ENCODE assay signal across 18 mouse cellular contexts in the genomic region with DNA sequence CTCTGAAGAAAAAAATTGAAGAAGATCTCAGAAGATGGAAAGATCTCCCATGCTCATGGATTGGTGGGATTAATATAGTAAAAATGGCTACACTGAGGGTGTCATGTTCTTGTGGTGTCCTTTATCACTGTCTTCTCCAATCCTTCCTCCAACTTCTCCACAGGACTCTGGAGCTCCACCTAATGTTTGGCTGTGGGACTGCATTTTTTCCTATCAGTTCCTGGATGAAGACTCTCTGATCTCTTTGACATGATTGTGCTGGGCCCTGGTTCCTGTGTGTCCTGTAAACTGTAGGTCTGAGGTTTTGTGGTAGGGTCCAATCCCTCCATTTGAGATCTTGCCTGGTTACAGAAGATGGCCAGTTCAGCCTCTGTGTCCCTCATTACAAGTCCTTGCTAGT. TPM values are rescaled to one million over a fixed set of nuclear protein-coding genes. Genes with fewer than 3 reads are reported as not detected.
A peak's percentile ranks its signal among the peaks of the same experiment; 100 is the strongest.
DNase-seq lines count a peak whose midpoint lies in the region; ATAC-seq and TF ChIP-seq lines count a peak whose summit lies in the region.
"Not testable (repeated sequence)": the region's sequence is repeated elsewhere in the genome, so short reads cannot be mapped to it uniquely, and the experiment has no call there.
"Had no signal": no experiment of that assay in that cellular context is flagged by ENCODE, and none has a peak within 500 bp of the region (broad histone marks: within the 10 kb centered on the region; RNA-seq: fewer than 3 reads in every experiment).

No protein-coding gene starts in this region.

- not testable (repeated sequence) for H3K9ac ChIP-seq in CH12.LX (ENCODE audit: insufficient read depth, low read depth); kidney, postnatal 0 days (ENCODE audit: low read depth, low read length)

- not testable (repeated sequence) for H3K27me3 ChIP-seq in CH12.LX (replicated peaks); kidney, postnatal 0 days (ENCODE audit: insufficient read depth, low read length)

- not testable (repeated sequence) for H3K9me3 ChIP-seq in CH12.LX (replicated peaks; ENCODE audit: low read length); kidney, postnatal 0 days (replicated peaks; ENCODE audit: low read length)

- in situ Hi-C loops in CH12.LX (cut with MboI; ENCODE audit: low pct_ligation_motif_present, low pct_unique_long_range_greater_than_20kb, low sequenced_read_pairs), result not testable (repeated sequence)

- not testable (repeated sequence) for H3K4me2 ChIP-seq in CH12.LX (ENCODE audit: insufficient read depth, low read depth, poor library complexity, severe bottlenecking); kidney, postnatal 0 days (ENCODE audit: low read length)

- DNase-seq in CH12.LX (ENCODE audit: extremely low read depth), result peak; percentile 70
- DNase-seq in adrenal gland, adult 2 months, result peak; percentile 22
- DNase-seq in cerebellum, postnatal 14 days, result peak; percentile 25 to 54
- peak; percentile 8 to 50 for DNase-seq in heart, postnatal 10 days
- not testable (repeated sequence) for DNase-seq in kidney, postnatal 0 days (ENCODE audit: low spot score)
- DNase-seq in left cerebral cortex, postnatal 4 days, result peak; percentile 8
- DNase-seq in lung, postnatal 14 days, result peak; percentile 28
- DNase-seq in thymus, postnatal 4 days, result peak; percentile 8

- peak; percentile 17 for TF ChIP-seq RAD21 in CH12.LX (IDR thresholded peaks at IDR 0.05; ENCODE audit: low read depth, low read length)

- TF ChIP-seq POLR2A in CH12.LX (IDR thresholded peaks at IDR 0.05; ENCODE audit: low read depth, low read length), result not testable (repeated sequence)

- dilution Hi-C loops in CH12.LX (cut with MboI; ENCODE audit: extremely low pct_ligation_motif_present, extremely low pct_unique_long_range_greater_than_20kb, low sequenced_read_pairs), result not testable (repeated sequence)

- not testable (repeated sequence) for TF ChIP-seq EP300 in CH12.LX (IDR thresholded peaks at IDR 0.05; ENCODE audit: low read length)

- not testable (repeated sequence) for H3K4me1 ChIP-seq in CH12.LX (ENCODE audit: control insufficient read depth in 1 of 2, insufficient read depth in 2 of 2); kidney, postnatal 0 days (replicated peaks; ENCODE audit: insufficient read depth, low read length)

- H3K4me3 ChIP-seq in CH12.LX (replicated peaks in 1 of 3; ENCODE audit: low read depth in 2 of 3, low read length in 2 of 3, poor library complexity in 1 of 3); kidney, postnatal 0 days (replicated peaks; ENCODE audit: low read depth, low read length): not testable (repeated sequence)

- H3K79me2 ChIP-seq in CH12.LX (replicated peaks; ENCODE audit: control insufficient read depth, extremely low read depth, insufficient read depth, poor library complexity, severe bottlenecking), result not testable (repeated sequence)

- intact Hi-C loops in heart, postnatal 10 days (cut with DNase I), result loop anchor here (5.0 kb wide), 1 partner anchor 39 kb away; no protein-coding TSS in a partner anchor
- intact Hi-C loops in left cerebral cortex, postnatal 4 days (cut with DNase I), result not testable (repeated sequence)

- not testable (repeated sequence) for ATAC-seq in kidney, postnatal 0 days (replicated peaks; ENCODE audit: low FRiP score, low read depth)

- TF ChIP-seq CTCF in CH12.LX (conservative IDR thresholded peaks at IDR 0.05 in 1 of 2, IDR thresholded peaks at IDR 0.05 in 1 of 2; ENCODE audit: low read depth in 2 of 2, low read length in 2 of 2), result peak; percentile 31 to 53; a peak in 3 of 4 replicates
- TF ChIP-seq CTCF in kidney, postnatal 0 days (IDR thresholded peaks at IDR 0.05; ENCODE audit: low read depth), result peak; percentile 67

- H3K36me3 ChIP-seq in CH12.LX (replicated peaks in 1 of 2; ENCODE audit: control insufficient read depth in 1 of 2, insufficient read depth in 1 of 2, low read length in 1 of 2); kidney, postnatal 0 days (ENCODE audit: insufficient read depth, low read length): not testable (repeated sequence)

- not testable (repeated sequence) for H3K27ac ChIP-seq in CH12.LX (ENCODE audit: insufficient read depth, low read depth); kidney, postnatal 0 days

TF ChIP-seq in CH12.LX, 34 proteins besides CTCF, POLR2A, EP300 and RAD21:
- peak; percentile 54 for TF ChIP-seq SMC3 (IDR thresholded peaks at IDR 0.05; ENCODE audit: low read depth, low read length)
TF ChIP-seq in CH12.LX: peak in this region for 1; not testable (repeated sequence) for 33.

RNA-seq across cellular contexts. Expression of a gene that starts 9.2 kb away (rescaled TPM):
- total RNA-seq in CH12.LX (2012; rRNA removed), result not detected in 2 replicates
- total RNA-seq in CH12.LX (2014; rRNA removed), result not detected in 2 replicates
- not detected in 2 replicates for polyA plus RNA-seq in CH12.LX (2012; ENCODE audit: insufficient read length, low read depth)
- total RNA-seq in adrenal gland, adult 2 months (2021), result not detected
- polyA plus RNA-seq in adrenal gland, adult 2 months (2012; rRNA removed), result not detected in 2 replicates
- total RNA-seq in heart, postnatal 10 days (2021), result not detected
- not detected in 2 replicates for polyA plus RNA-seq in kidney, postnatal 0 days (2015; fragmentation: Nextera tagmentation; extraction: Ambion mirVana)
- not detected for total RNA-seq in left cerebral cortex, postnatal 4 days (2021)
- total RNA-seq: adrenal gland, adult 18-20 months; common myeloid progenitor, adult 5-6 weeks; heart, adult 18-20 months; heart, postnatal 25 days; layer of hippocampus, adult 8-10 months; left cerebral cortex, postnatal 10 days had no signal
- polyA plus RNA-seq: embryonic facial prominence, embryonic 15.5 days; forebrain, embryonic 12.5 days; liver, embryonic 12.5 days; midbrain, embryonic 14.5 days had no signal

RNA-seq across cellular contexts. Expression of a gene that starts 32.5 kb away (rescaled TPM):
- total RNA-seq in CH12.LX (2012; rRNA removed) (not detected in 2 replicates), CH12.LX (2014; rRNA removed) (not detected in 2 replicates)
- polyA plus RNA-seq in CH12.LX (2012; ENCODE audit: insufficient read length, low read depth), result not detected in 2 replicates
- not detected for total RNA-seq in adrenal gland, adult 2 months (2021)
- not detected in 2 replicates for polyA plus RNA-seq in adrenal gland, adult 2 months (2012; rRNA removed)
- not detected for total RNA-seq in heart, postnatal 10 days (2021)
- not detected in 2 replicates for polyA plus RNA-seq in kidney, postnatal 0 days (2015; fragmentation: Nextera tagmentation; extraction: Ambion mirVana)
- total RNA-seq in left cerebral cortex, postnatal 4 days (2021), result not detected
- total RNA-seq: adrenal gland, adult 18-20 months; common myeloid progenitor, adult 5-6 weeks; heart, adult 18-20 months; heart, postnatal 25 days; layer of hippocampus, adult 8-10 months; left cerebral cortex, postnatal 10 days had no signal
- polyA plus RNA-seq: embryonic facial prominence, embryonic 15.5 days; forebrain, embryonic 12.5 days; liver, embryonic 12.5 days; midbrain, embryonic 14.5 days had no signal

RNA-seq across cellular contexts. Expression of a gene that starts 57.3 kb away (rescaled TPM):
- total RNA-seq in CH12.LX (2012; rRNA removed), result not detected in 2 replicates
- not detected in 2 replicates for total RNA-seq in CH12.LX (2014; rRNA removed)
- polyA plus RNA-seq in CH12.LX (2012; ENCODE audit: insufficient read length, low read depth), result not detected in 2 replicates
- not detected for total RNA-seq in adrenal gland, adult 2 months (2021)
- not detected in 2 replicates for polyA plus RNA-seq in adrenal gland, adult 2 months (2012; rRNA removed)
- not detected for total RNA-seq in heart, postnatal 10 days (2021)
- not detected in 2 replicates for polyA plus RNA-seq in kidney, postnatal 0 days (2015; fragmentation: Nextera tagmentation; extraction: Ambion mirVana)
- total RNA-seq in left cerebral cortex, postnatal 4 days (2021), result not detected
- total RNA-seq: adrenal gland, adult 18-20 months; common myeloid progenitor, adult 5-6 weeks; heart, adult 18-20 months; heart, postnatal 25 days; layer of hippocampus, adult 8-10 months; left cerebral cortex, postnatal 10 days had no signal
- polyA plus RNA-seq: forebrain, embryonic 12.5 days; liver, embryonic 12.5 days; midbrain, embryonic 14.5 days had no signal
